Mouse (Mus musculus): ENCODE data around the gene Llph.

DNA sequence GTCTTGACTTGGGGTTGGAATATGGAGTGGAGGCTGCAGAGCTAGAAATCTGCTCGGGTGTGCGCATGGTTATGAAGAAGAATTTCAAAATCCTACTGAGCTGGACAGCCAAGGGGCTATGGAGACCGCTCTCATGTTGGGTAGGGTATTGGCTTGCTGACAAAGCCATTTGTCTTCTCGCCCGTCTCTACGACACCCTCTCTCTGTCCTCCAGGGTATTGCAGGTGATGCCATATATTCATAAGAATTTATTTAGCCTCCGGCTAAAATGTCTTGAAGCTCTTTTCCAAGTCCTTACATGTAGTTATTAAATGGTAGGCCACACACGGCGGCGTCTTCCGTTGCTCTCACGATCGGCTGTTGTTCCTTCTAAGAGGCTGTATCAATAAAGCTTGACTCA is 43.1 kb downstream of the Llph start:
- no peak for TF ChIP-seq EP300 (IDR thresholded peaks at IDR 0.05; ENCODE audit: insufficient read depth, low read depth, low read length)
- no peak for TF ChIP-seq CTCF (IDR thresholded peaks at IDR 0.05)
- no peak for TF ChIP-seq POLR2A (IDR thresholded peaks at IDR 0.05; ENCODE audit: insufficient read depth, low read depth, low read length)
